16 mouse cellular contexts compared by ENCODE assay signal in genomic region chr9:29055637-29056036, GRCm38 (mm10).
DNase-seq lines count a peak whose midpoint lies in the region; ATAC-seq lines count a peak whose summit lies in the region.
"Had no signal": no experiment of that assay in that cellular context is flagged by ENCODE, and none has a peak within 500 bp of the region (broad histone marks: within the 10 kb centered on the region; RNA-seq: fewer than 3 reads in every experiment).

No protein-coding gene starts in this region.

- ATAC-seq in cerebellum, adult (ENCODE audit: insufficient number of reproducible peaks, low FRiP score, low TSS enrichment): no peak
- ATAC-seq: activated CD4-positive, CD25-positive, alpha-beta regulatory T cell, adult 4 months; CD4-positive, CD25-positive, alpha-beta regulatory T cell, adult 4 months; forebrain, embryonic 14.5 days; forebrain, embryonic 16.5 days; Patski had no signal

- DNase-seq in cerebellum, adult 11-12 months: peak; percentile 38
- DNase-seq in cerebellum, adult 8-10 months: no peak
- peak; percentile 47 for DNase-seq in cerebellum, adult 9-11 months
- DNase-seq in brain, adult 2 months (ENCODE audit: low read depth, low spot score): peak; percentile 70
- DNase-seq: adrenal gland, adult 8-10 months; adrenal gland, postnatal 14 days; adrenal gland, postnatal 36 days; B cell, adult 2 months; cerebellum, postnatal 25 days; embryo, embryonic 11 days had no signal
